Mouse (Mus musculus) intestine, embryonic 15.5 days (tissue): Measurements from ENCODE around the gene A630095N17Rik. TPM values are rescaled to one million over a fixed set of nuclear protein-coding genes. Genes with fewer than 3 reads are reported as not detected.

Experiments used
- ATAC-seq: fragments of 200-750 bp; cut with Nextera tagmentation; 2 replicates; pipeline ENCODE4 v1.8.0; 2017; ENCODE audit warnings: moderate TSS enrichment, moderate library complexity
- H3K27ac ChIP-seq: fragments of 300-500 bp; sonication (generic); 2 replicates; pipeline ENCODE4 v1.5.1; 2015; ENCODE audit warnings: mild to moderate bottlenecking, inconsistent platforms
- H3K27me3 ChIP-seq: fragments of 300-500 bp; sonication (generic); replicated peaks from 2 replicates; pipeline ENCODE4 v1.6.1; 2015; ENCODE audit warnings: inconsistent platforms
- H3K36me3 ChIP-seq: fragments of 300-500 bp; sonication (generic); 2 replicates; pipeline ENCODE4 v1.6.1; 2015; ENCODE audit warnings: inconsistent platforms
- H3K4me1 ChIP-seq: fragments of 300-500 bp; sonication (generic); replicated peaks from 2 replicates; pipeline ENCODE4 v1.6.1; 2015; ENCODE audit warnings: inconsistent platforms
- H3K4me2 ChIP-seq: fragments of 300-500 bp; sonication (generic); replicated peaks from 2 replicates; pipeline ENCODE4 v1.6.1; 2015; ENCODE audit warnings: mild to moderate bottlenecking, inconsistent platforms
- H3K4me3 ChIP-seq: fragments of 300-500 bp; sonication (generic); replicated peaks from 2 replicates; pipeline ENCODE4 v1.5.1; 2015; ENCODE audit warnings: inconsistent platforms
- H3K9ac ChIP-seq: fragments of 300-500 bp; sonication (generic); 2 replicates; pipeline ENCODE4 v1.6.1; 2015; ENCODE audit warnings: inconsistent platforms
- H3K9me3 ChIP-seq: fragments of 300-500 bp; sonication (generic); 2 replicates; pipeline ENCODE4 v1.6.1; 2016; ENCODE audit warnings: inconsistent platforms
- WGBS: fragments of 180-500 bp; shearing (Covaris S2); methylation state at CpG from one replicate; pipeline ENCODE4 v1.1.7; 2015; 5-methylcytosine and 5-hydroxymethylcytosine counted together
- polyA plus RNA-seq: library from polyadenylated mRNA; unstranded; fragments of >200 nt; fragmentation: Nextera tagmentation; extraction: Ambion mirVana; gene quantifications from 2 replicates; pipeline ENCODE4 v1.2.1, GENCODE M21; 2015

A630095N17Rik gene
- polyA plus RNA-seq: not detected in 2 replicates

GRCm38 (mm10) chr1:75231664-75232152, at the start of gene A630095N17Rik:
Gene A630095N17Rik (minus strand): TSS chr1:75232102.
- Histone ChIP-seq H3K9ac (no peak within 1 kb of the TSS), H3K4me1 (0 out of 2 replicates have a peak, but pooled peaks cover 2% of the 10 kb centered on the region), H3K27me3 (no peaks in the 10 kb centered on the region), H3K36me3 (no peaks in the 10 kb centered on the region), H3K9me3 (no peaks in the 10 kb centered on the region), H3K4me2 (no peak within 1 kb of the TSS), H3K4me3 (no peak within 1 kb of the TSS), H3K27ac (no peak within 1 kb of the TSS)
- no peak for ATAC-seq
- 66% methylated on average over 5 of the region's 5 CpGs for WGBS

GRCm38 (mm10) chr1:75278228-75278627, 46.3 kb upstream of the A630095N17Rik start, which contains the start of gene Resp18:
Gene Resp18 (minus strand): TSS chr1:75278415.
- Histone ChIP-seq H3K9ac (no peak within 1 kb of the TSS), H3K4me2 (no peak within 1 kb of the TSS), H3K27me3 (peaks cover 15% of the 10 kb centered on the region), H3K4me1 (no peaks in the 10 kb centered on the region), H3K9me3 (no peaks in the 10 kb centered on the region), H3K27ac (no peak within 1 kb of the TSS), H3K36me3 (no peaks in the 10 kb centered on the region), H3K4me3 (no peak within 1 kb of the TSS)
- 10% methylated on average over 13 of the region's 13 CpGs for WGBS
- no peak for ATAC-seq

GRCm38 (mm10) chr1:75277195-75278188, 45.6 kb upstream of the A630095N17Rik start:
- Histone ChIP-seq H3K27ac (no peak overlapping the region), H3K4me3 (no peak overlapping the region), H3K4me1 (no peaks in the 10 kb centered on the region), H3K9me3 (no peaks in the 10 kb centered on the region), H3K27me3 (peaks cover 15% of the 10 kb centered on the region), H3K9ac (no peak overlapping the region), H3K4me2 (no peak overlapping the region), H3K36me3 (no peaks in the 10 kb centered on the region)
- WGBS: 6% methylated on average over 23 of the region's 23 CpGs
- ATAC-seq: no peak

GRCm38 (mm10) chr1:75264091-75264880, 32.4 kb upstream of the A630095N17Rik start, which contains the start of gene Ptprn:
Gene Ptprn (minus strand): TSS chr1:75264502.
- no peaks in the 10 kb centered on the region; the same call in 1 of the 2 replicates for H3K4me1 ChIP-seq
- H3K27me3 ChIP-seq: peaks cover 31% of the 10 kb centered on the region
- peak within 1 kb of the TSS; percentile 22 for H3K4me3 ChIP-seq
- peak within 1 kb of the TSS; percentile 33; the same call in 1 of the 2 replicates for H3K4me2 ChIP-seq
- H3K9me3 ChIP-seq: no peaks in the 10 kb centered on the region
- ATAC-seq: no peak
- no peaks in the 10 kb centered on the region for H3K36me3 ChIP-seq
- H3K9ac ChIP-seq: no peak within 1 kb of the TSS
- 12% methylated on average over 32 of the region's 32 CpGs for WGBS
- H3K27ac ChIP-seq: no peak within 1 kb of the TSS

GRCm38 (mm10) chr1:75262969-75263951, 31.4 kb upstream of the A630095N17Rik start:
- Histone ChIP-seq H3K9me3 (no peaks in the 10 kb centered on the region), H3K9ac (no peak overlapping the region), H3K4me3 (0 out of 2 replicates have a peak overlapping the region, but pooled peaks have one; percentile 22), H3K4me1 (no peaks in the 10 kb centered on the region; the same call in 1 of the 2 replicates), H3K27me3 (peaks cover 29% of the 10 kb centered on the region), H3K4me2 (peak overlapping the region; percentile 33), H3K36me3 (no peaks in the 10 kb centered on the region), H3K27ac (no peak overlapping the region)
- no peak for ATAC-seq
- 2% methylated on average over 40 of the region's 40 CpGs for WGBS

GRCm38 (mm10) chr1:75261278-75261677, 29.4 kb upstream of the A630095N17Rik start:
- peaks cover 31% of the 10 kb centered on the region for H3K27me3 ChIP-seq
- H3K36me3 ChIP-seq: no peaks in the 10 kb centered on the region
- H3K27ac ChIP-seq: no peak overlapping the region
- no peak for ATAC-seq
- H3K9ac ChIP-seq: no peak overlapping the region
- no peak overlapping the region for H3K4me3 ChIP-seq
- no peak overlapping the region for H3K4me2 ChIP-seq
- no peaks in the 10 kb centered on the region; the same call in 1 of the 2 replicates for H3K4me1 ChIP-seq
- no peaks in the 10 kb centered on the region for H3K9me3 ChIP-seq

GRCm38 (mm10) chr1:75255516-75256046, 23.7 kb upstream of the A630095N17Rik start:
- Histone ChIP-seq H3K4me1 (peaks cover 4% of the 10 kb centered on the region; the same call in 1 of the 2 replicates), H3K36me3 (no peaks in the 10 kb centered on the region), H3K9ac (no peak overlapping the region), H3K27ac (no peak overlapping the region), H3K4me3 (no peak overlapping the region), H3K27me3 (peaks cover 7% of the 10 kb centered on the region; the same call in 1 of the 2 replicates), H3K9me3 (no peaks in the 10 kb centered on the region), H3K4me2 (no peak overlapping the region)
- ATAC-seq: no peak
- 57% methylated on average over 10 of the region's 10 CpGs for WGBS

GRCm38 (mm10) chr1:75254625-75255013, 22.7 kb upstream of the A630095N17Rik start:
- no peaks in the 10 kb centered on the region for H3K9me3 ChIP-seq
- peaks cover 4% of the 10 kb centered on the region; the same call in 1 of the 2 replicates for H3K4me1 ChIP-seq
- 70% methylated on average over 8 of the region's 8 CpGs for WGBS
- no peak overlapping the region for H3K4me2 ChIP-seq
- ATAC-seq: no peak
- peaks cover 7% of the 10 kb centered on the region; the same call in 1 of the 2 replicates for H3K27me3 ChIP-seq
- no peak overlapping the region for H3K9ac ChIP-seq
- no peak overlapping the region for H3K4me3 ChIP-seq
- H3K36me3 ChIP-seq: no peaks in the 10 kb centered on the region
- H3K27ac ChIP-seq: no peak overlapping the region

GRCm38 (mm10) chr1:75253849-75254624, 22.1 kb upstream of the A630095N17Rik start:
- Histone ChIP-seq H3K27ac (no peak overlapping the region), H3K4me3 (no peak overlapping the region), H3K4me1 (peaks cover 4% of the 10 kb centered on the region; the same call in 1 of the 2 replicates), H3K27me3 (peaks cover 7% of the 10 kb centered on the region; the same call in 1 of the 2 replicates), H3K9ac (no peak overlapping the region), H3K4me2 (no peak overlapping the region), H3K36me3 (no peaks in the 10 kb centered on the region), H3K9me3 (no peaks in the 10 kb centered on the region)
- no peak for ATAC-seq
- WGBS: 58% methylated on average over 16 of the region's 16 CpGs

GRCm38 (mm10) chr1:75253029-75253428, 21.1 kb upstream of the A630095N17Rik start:
- no peak overlapping the region for H3K4me2 ChIP-seq
- no peak overlapping the region for H3K9ac ChIP-seq
- peaks cover 8% of the 10 kb centered on the region for H3K4me1 ChIP-seq
- H3K27ac ChIP-seq: no peak overlapping the region
- peaks cover 7% of the 10 kb centered on the region; the same call in 1 of the 2 replicates for H3K27me3 ChIP-seq
- no peak overlapping the region for H3K4me3 ChIP-seq
- H3K36me3 ChIP-seq: no peaks in the 10 kb centered on the region
- 80% methylated on average over 16 of the region's 16 CpGs for WGBS
- no peak for ATAC-seq
- H3K9me3 ChIP-seq: no peaks in the 10 kb centered on the region
